Mouse (Mus musculus) midbrain, embryonic 11.5 days (tissue): ENCODE data around the gene Ypel3. TPM values are rescaled to one million over a fixed set of nuclear protein-coding genes. Genes with fewer than 3 reads are reported as not detected.

ENCODE experiments used
- ATAC-seq: fragments of 200-750 bp; cut with Nextera tagmentation; 2 replicates; pipeline ENCODE4 v1.8.0; 2017; ENCODE audit warnings: moderate TSS enrichment, moderate library complexity; ENCODE audit not compliant: low FRiP score
- DNase-seq: peaks from one replicate; pipeline ENCODE4 v3.0.0; 2015; ENCODE audit warnings: low spot score; ENCODE audit errors: missing footprints
- H3K27ac ChIP-seq: fragments of 300-500 bp; sonication (generic); 2 replicates; pipeline ENCODE4 v1.5.1; 2014; ENCODE audit warnings: low read depth, low read length
- H3K27me3 ChIP-seq: fragments of 300-500 bp; sonication (generic); 2 replicates; pipeline ENCODE4 v1.6.1; 2014; ENCODE audit warnings: mild to moderate bottlenecking, low read length, moderate library complexity, mixed read lengths; ENCODE audit not compliant: control insufficient read depth, insufficient read depth
- H3K36me3 ChIP-seq: fragments of 300-500 bp; sonication (generic); 2 replicates; pipeline ENCODE4 v1.6.1; 2014; ENCODE audit warnings: mild to moderate bottlenecking, low read length, moderate library complexity, mixed read lengths; ENCODE audit not compliant: control insufficient read depth, insufficient read depth
- H3K4me1 ChIP-seq: fragments of 300-500 bp; sonication (generic); 2 replicates; pipeline ENCODE4 v1.6.1; 2014; ENCODE audit warnings: low read length; ENCODE audit not compliant: control insufficient read depth, insufficient read depth
- H3K4me2 ChIP-seq: fragments of 300-500 bp; sonication (generic); 2 replicates; pipeline ENCODE4 v1.6.1; 2014; ENCODE audit warnings: mild to moderate bottlenecking, moderate library complexity
- H3K4me3 ChIP-seq: fragments of 300-500 bp; sonication (generic); 2 replicates; pipeline ENCODE4 v1.5.1; 2014; ENCODE audit warnings: low read depth, low read length
- H3K9ac ChIP-seq: fragments of 300-500 bp; sonication (generic); 2 replicates; pipeline ENCODE4 v1.6.1; 2014; ENCODE audit warnings: low read length
- H3K9me3 ChIP-seq: fragments of 300-500 bp; sonication (generic); 2 replicates; pipeline ENCODE4 v1.6.1; 2016; ENCODE audit warnings: low read length; ENCODE audit not compliant: control insufficient read depth
- WGBS: fragments of 180-500 bp; shearing (Covaris S2); extraction: QIAGEN DNeasy Blood & Tissue Kit; methylation state at CpG from one replicate; pipeline ENCODE4 v1.1.7; 2014; 5-methylcytosine and 5-hydroxymethylcytosine counted together
- polyA plus RNA-seq: library from polyadenylated mRNA; unstranded; fragments of >200 nt; fragmentation: Nextera tagmentation; extraction: Ambion mirVana; gene quantifications from 2 replicates; pipeline ENCODE4 v1.2.1, GENCODE M21; 2014

Ypel3 gene
- polyA plus RNA-seq, 1 experiment from 2014 or later: 91.5 TPM

GRCm38 (mm10) chr7:126825403-126825802 lies 48.6 kb downstream of the Ypel3 start:
- peaks cover 11% of the 10 kb centered on the region for H3K4me1 ChIP-seq
- no peak overlapping the region for H3K4me2 ChIP-seq
- DNase-seq (no peak), ATAC-seq (no peak)
- H3K27me3 ChIP-seq: peaks cover 2% of the 10 kb centered on the region; the same call in 1 of the 2 replicates
- H3K27ac ChIP-seq: no peak overlapping the region
- H3K9ac ChIP-seq: no peak overlapping the region
- no peak overlapping the region for H3K4me3 ChIP-seq
- no peaks in the 10 kb centered on the region for H3K36me3 ChIP-seq
- no peaks in the 10 kb centered on the region for H3K9me3 ChIP-seq
- WGBS: 24% methylated on average over 8 of the region's 8 CpGs

GRCm38 (mm10) chr7:126825952-126826351 lies 49.2 kb downstream of the Ypel3 start:
- ATAC-seq: no peak

More at GRCm38 (mm10) chr7:126825952-126826351, 49.2 kb downstream of the Ypel3 start:
- no peak overlapping the region for H3K27ac ChIP-seq
- peaks cover 11% of the 10 kb centered on the region for H3K4me1 ChIP-seq
- H3K9me3 ChIP-seq: no peaks in the 10 kb centered on the region
- peaks cover 2% of the 10 kb centered on the region; the same call in 1 of the 2 replicates for H3K27me3 ChIP-seq
- H3K4me3 ChIP-seq: no peak overlapping the region
- no peak overlapping the region for H3K9ac ChIP-seq
- H3K4me2 ChIP-seq: no peak overlapping the region
- 73% methylated on average over 5 of the region's 5 CpGs for WGBS
- DNase-seq: no peak
- H3K36me3 ChIP-seq: no peaks in the 10 kb centered on the region

Other genes with a start within 250 kb of the Ypel3 start
- 189 and 198 TPM in 2 replicates for gene Eif3c, start 210.5 kb upstream of the Ypel3 start, polyA plus RNA-seq
- 0.46 and 0.57 TPM in 2 replicates for gene Apobr, start 192.0 kb upstream of the Ypel3 start, polyA plus RNA-seq
- 22.4 and 23.4 TPM in 2 replicates for gene Cln3, start 191.1 kb upstream of the Ypel3 start, polyA plus RNA-seq
- not detected in 2 replicates for gene Il27, start 182.0 kb upstream of the Ypel3 start, polyA plus RNA-seq
- gene Nupr1, start 146.1 kb upstream of the Ypel3 start, polyA plus RNA-seq: 2.8 and 3.4 TPM in 2 replicates
- gene Sgf29, start 127.6 kb upstream of the Ypel3 start, polyA plus RNA-seq: 44.4 and 49.4 TPM in 2 replicates
- gene Sult1a1, start 100.5 kb upstream of the Ypel3 start, polyA plus RNA-seq: 0.10 and 0.69 TPM in 2 replicates
- 158 and 180 TPM in 2 replicates for gene Bola2, start 81.6 kb upstream of the Ypel3 start, polyA plus RNA-seq
- 10.2 and 10.3 TPM in 2 replicates for gene Slx1b, start 81.2 kb upstream of the Ypel3 start, polyA plus RNA-seq
- 46.2 TPM in 2 replicates for gene Coro1a, start 69.2 kb upstream of the Ypel3 start, polyA plus RNA-seq
- gene Mapk3, start 17.4 kb upstream of the Ypel3 start, polyA plus RNA-seq: 41.0 and 45.2 TPM in 2 replicates
- 0.57 and 0.86 TPM in 2 replicates for gene Gdpd3, start 10.6 kb upstream of the Ypel3 start, polyA plus RNA-seq
- gene Tbx6, start 4.5 kb downstream of the Ypel3 start, polyA plus RNA-seq: 0.20 and 0.43 TPM in 2 replicates
- gene Ppp4c, start 15.5 kb downstream of the Ypel3 start, polyA plus RNA-seq: 335 and 336 TPM in 2 replicates
- gene Fam57b, start 20.7 kb downstream of the Ypel3 start, polyA plus RNA-seq: 10.5 and 11.1 TPM in 2 replicates
- gene 4930451I11Rik, start 54.7 kb downstream of the Ypel3 start, polyA plus RNA-seq: not detected in 2 replicates
- gene Doc2a, start 70.5 kb downstream of the Ypel3 start, polyA plus RNA-seq: 4.1 and 4.8 TPM in 2 replicates
- 23.8 and 28.4 TPM in 2 replicates for gene Hirip3, start 85.0 kb downstream of the Ypel3 start, polyA plus RNA-seq
- 92.6 and 99.7 TPM in 2 replicates for gene Ino80e, start 85.4 kb downstream of the Ypel3 start, polyA plus RNA-seq
- 25.7 and 27.2 TPM in 2 replicates for gene Taok2, start 107.7 kb downstream of the Ypel3 start, polyA plus RNA-seq
- gene Tmem219, start 146.0 kb downstream of the Ypel3 start, polyA plus RNA-seq: 25.6 and 26.5 TPM in 2 replicates
- gene Kctd13, start 151.9 kb downstream of the Ypel3 start, polyA plus RNA-seq: 26.5 and 26.8 TPM in 2 replicates
- gene Asphd1, start 172.6 kb downstream of the Ypel3 start, polyA plus RNA-seq: 1.2 and 1.5 TPM in 2 replicates
- 7.8 and 9.9 TPM in 2 replicates for gene Sez6l2, start 173.6 kb downstream of the Ypel3 start, polyA plus RNA-seq
- 66.4 and 67.4 TPM in 2 replicates for gene Cdipt, start 199.0 kb downstream of the Ypel3 start, polyA plus RNA-seq
- 1.3 and 1.4 TPM in 2 replicates for gene Cdiptos, start 199.1 kb downstream of the Ypel3 start, polyA plus RNA-seq
- 2.8 and 3.0 TPM in 2 replicates for gene Mvp, start 237.7 kb downstream of the Ypel3 start, polyA plus RNA-seq
- not detected in 2 replicates for gene Pagr1b, start 239.5 kb downstream of the Ypel3 start, polyA plus RNA-seq
- gene Pagr1a, start 240.4 kb downstream of the Ypel3 start, polyA plus RNA-seq: 59.0 and 70.6 TPM in 2 replicates
- gene Gm42742, start 244.1 kb downstream of the Ypel3 start, polyA plus RNA-seq: 58.8 and 68.8 TPM in 2 replicates
- gene Prrt2, start 244.3 kb downstream of the Ypel3 start, polyA plus RNA-seq: 2.6 and 4.0 TPM in 2 replicates